Mouse (Mus musculus): ENCODE data around the gene Gm3415. TPM values are rescaled to one million over a fixed set of nuclear protein-coding genes. Genes with fewer than 3 reads are reported as not detected.

Gm3415 gene
- not detected in 2 replicates for polyA plus RNA-seq (2012; rRNA removed)

GRCm38 (mm10) chr5:146555836-146556235, at the start of gene Gm3415:
Gene Gm3415, plus strand, starts transcription at chr5:146556136.

GRCm38 (mm10) chr5:146513823-146514222, 42.1 kb upstream of the Gm3415 start, which contains the start of gene Gm3402:
Gene Gm3402, plus strand, starts transcription at chr5:146514123.

DNA sequence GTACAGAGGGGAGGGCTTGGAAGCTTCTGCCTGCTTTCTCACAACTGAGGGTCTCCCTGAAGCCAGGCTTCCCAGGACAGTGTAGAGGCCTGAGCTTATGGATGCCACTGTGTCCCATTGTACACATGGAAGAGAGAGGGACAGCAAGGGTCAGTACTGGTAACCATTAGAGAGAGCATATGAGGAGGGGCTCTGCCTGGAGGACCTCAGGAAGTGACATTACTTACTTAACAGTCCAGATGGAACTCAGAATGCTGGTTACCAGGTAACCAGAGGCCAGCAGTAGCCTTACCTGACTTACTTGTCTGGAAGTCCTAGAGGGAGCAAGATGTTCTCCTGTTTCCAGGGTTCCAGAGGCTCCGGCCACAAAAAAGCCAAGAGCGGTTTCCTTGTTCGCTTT, 30.4 kb upstream of the Gm3415 start, which contains the start of gene Gm3404:
TSS of gene Gm3404 (plus strand) at position 301 of the 400 bp plus-strand sequence.

DNA sequence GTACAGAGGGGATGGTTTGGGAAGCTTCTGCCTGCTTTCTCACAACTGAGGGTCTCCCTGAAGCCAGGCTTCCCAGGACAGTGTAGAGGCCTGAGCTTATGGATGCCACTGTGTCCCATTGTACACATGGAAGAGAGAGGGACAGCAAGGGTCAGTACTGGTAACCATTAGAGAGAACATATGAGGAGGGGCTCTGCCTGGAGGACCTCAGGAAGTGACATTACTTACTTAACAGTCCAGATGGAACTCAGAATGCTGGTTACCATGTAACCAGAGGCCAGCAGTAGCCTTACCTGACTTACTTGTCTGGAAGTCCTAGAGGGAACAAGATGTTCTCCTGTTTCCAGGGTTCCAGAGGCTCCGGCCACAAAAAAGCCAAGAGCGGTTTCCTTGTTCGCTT, 18.6 kb upstream of the Gm3415 start, which contains the start of gene Gm3409:
TSS of gene Gm3409 (plus strand) at position 301 of the 400 bp plus-strand sequence.

GRCm38 (mm10) chr5:146584478-146585306, 28.8 kb downstream of the Gm3415 start, which contains the start of gene Gpr12:
Gene Gpr12, minus strand, starts transcription at chr5:146585239.

Other genes with a start within 250 kb of the Gm3415 start
- 18.0 and 19.2 TPM in 2 replicates for gene Wasf3, start 171.2 kb upstream of the Gm3415 start, polyA plus RNA-seq (2012; rRNA removed)
- 0.06 TPM in 1 of 2 replicates, not detected in the other for gene Gm6408, start 74.2 kb upstream of the Gm3415 start, polyA plus RNA-seq (2012; rRNA removed)
- not detected in 2 replicates for gene Gm6370, start 64.8 kb upstream of the Gm3415 start, polyA plus RNA-seq (2012; rRNA removed)
- not detected in 2 replicates for gene 4930449I24Rik, start 53.7 kb upstream of the Gm3415 start, polyA plus RNA-seq (2012; rRNA removed)
- gene Gm3402, start 42.0 kb upstream of the Gm3415 start, polyA plus RNA-seq (2012; rRNA removed) = not detected in 2 replicates
- gene Gm3404, start 30.3 kb upstream of the Gm3415 start, polyA plus RNA-seq (2012; rRNA removed) = not detected in 2 replicates
- gene Gm3409, start 18.5 kb upstream of the Gm3415 start, polyA plus RNA-seq (2012; rRNA removed) = not detected in 2 replicates
- gene Gpr12, start 29.1 kb downstream of the Gm3415 start, polyA plus RNA-seq (2012; rRNA removed) = 0.11 and 0.71 TPM in 2 replicates
- 23.2 and 25.1 TPM in 2 replicates for gene Usp12, start 238.9 kb downstream of the Gm3415 start, polyA plus RNA-seq (2012; rRNA removed)

All from central nervous system, embryonic 11.5 days (tissue).